Mouse (Mus musculus): ENCODE measurements at regions not wholly inside any gene's neighbourhood (a gene's known extent, or its start where the extent isn't known, plus 50 kb on each side); places are given as distances from the start of the nearest gene placed in this dataset.

- ATAC-seq (ENCODE audit: borderline replicate concordance, extremely low read depth, low FRiP score, low TSS enrichment), result no peak
- H3K4me2 ChIP-seq, result no peak overlapping the region
- no peak overlapping the region for H3K4me3 ChIP-seq
- H3K9ac ChIP-seq, result no peak overlapping the region
- H3K4me1 ChIP-seq, result 0 out of 2 replicates have a peak, but pooled peaks cover 7% of the 10 kb centered on the region
- no peaks in the 10 kb centered on the region for H3K36me3 ChIP-seq
- H3K9me3 ChIP-seq, result no peaks in the 10 kb centered on the region
- H3K27ac ChIP-seq, result no peak overlapping the region
- WGBS, result 81% methylated on average over 7 of the region's 7 CpGs
- no peaks in the 10 kb centered on the region for H3K27me3 ChIP-seq
These were observed 88.7 kb upstream of the Tgfbr2 start for GRCm38 (mm10) chr9:116263833-116264232.

GRCm38 (mm10) chr9:116259569-116259968 lies 84.4 kb upstream of the Tgfbr2 start:
- Histone ChIP-seq H3K36me3 (no peaks in the 10 kb centered on the region), H3K4me2 (no peak overlapping the region), H3K27ac (no peak overlapping the region), H3K27me3 (no peaks in the 10 kb centered on the region), H3K4me3 (no peak overlapping the region), H3K9ac (no peak overlapping the region), H3K4me1 (0 out of 2 replicates have a peak, but pooled peaks cover 7% of the 10 kb centered on the region), H3K9me3 (no peaks in the 10 kb centered on the region)
- 54% methylated on average over 10 of the region's 10 CpGs for WGBS
- ATAC-seq (ENCODE audit: borderline replicate concordance, extremely low read depth, low FRiP score, low TSS enrichment), result no peak

GRCm38 (mm10) chr9:116253546-116253945 lies 78.4 kb upstream of the Tgfbr2 start:
- 53% methylated on average over 15 of the region's 15 CpGs for WGBS
- Histone ChIP-seq H3K4me1 (peaks cover 15% of the 10 kb centered on the region), H3K4me2 (no peak overlapping the region), H3K27ac (peak overlapping the region; percentile 76), H3K9me3 (no peaks in the 10 kb centered on the region), H3K36me3 (no peaks in the 10 kb centered on the region), H3K27me3 (no peaks in the 10 kb centered on the region), H3K4me3 (no peak overlapping the region), H3K9ac (no peak overlapping the region)
- ATAC-seq (ENCODE audit: borderline replicate concordance, extremely low read depth, low FRiP score, low TSS enrichment), result peak; percentile 51

- Histone ChIP-seq H3K4me2 (no peak overlapping the region), H3K9ac (no peak overlapping the region), H3K4me3 (no peak overlapping the region), H3K9me3 (no peaks in the 10 kb centered on the region), H3K27me3 (no peaks in the 10 kb centered on the region), H3K27ac (peak overlapping the region; percentile 76), H3K36me3 (no peaks in the 10 kb centered on the region), H3K4me1 (peaks cover 15% of the 10 kb centered on the region)
- WGBS, result 56% methylated on average over 8 of the region's 8 CpGs
- ATAC-seq (ENCODE audit: borderline replicate concordance, extremely low read depth, low FRiP score, low TSS enrichment), result no peak
These were observed 77.6 kb upstream of the Tgfbr2 start for GRCm38 (mm10) chr9:116252788-116253187.

GRCm38 (mm10) chr9:116249791-116250190 lies 74.6 kb upstream of the Tgfbr2 start:
- peaks cover 19% of the 10 kb centered on the region for H3K4me1 ChIP-seq
- no peaks in the 10 kb centered on the region for H3K27me3 ChIP-seq
- H3K4me2 ChIP-seq, result no peak overlapping the region
- H3K4me3 ChIP-seq, result no peak overlapping the region
- no peak overlapping the region for H3K9ac ChIP-seq
- H3K27ac ChIP-seq, result no peak overlapping the region
- 64% methylated on average over 2 of the region's 2 CpGs for WGBS
- H3K9me3 ChIP-seq, result no peaks in the 10 kb centered on the region
- no peak; the same call in 1 of the 2 replicates for ATAC-seq (ENCODE audit: borderline replicate concordance, extremely low read depth, low FRiP score, low TSS enrichment)
- H3K36me3 ChIP-seq, result no peaks in the 10 kb centered on the region

- H3K4me3 ChIP-seq, result no peak overlapping the region
- H3K27ac ChIP-seq, result no peak overlapping the region
- H3K9me3 ChIP-seq, result no peaks in the 10 kb centered on the region
- H3K27me3 ChIP-seq, result no peaks in the 10 kb centered on the region
- peaks cover 22% of the 10 kb centered on the region for H3K4me1 ChIP-seq
- no peak overlapping the region for H3K9ac ChIP-seq
- 46% methylated on average over 5 of the region's 5 CpGs for WGBS
- no peak overlapping the region for H3K4me2 ChIP-seq
- no peaks in the 10 kb centered on the region for H3K36me3 ChIP-seq
- ATAC-seq (ENCODE audit: borderline replicate concordance, extremely low read depth, low FRiP score, low TSS enrichment), result 0 out of 2 replicates have a peak, but pooled peaks have one; percentile 29
These were observed 70.0 kb upstream of the Tgfbr2 start for GRCm38 (mm10) chr9:116245136-116245535.

- Histone ChIP-seq H3K4me3 (no peak overlapping the region), H3K27ac (no peak overlapping the region), H3K4me1 (peaks cover 22% of the 10 kb centered on the region), H3K9ac (no peak overlapping the region), H3K9me3 (no peaks in the 10 kb centered on the region), H3K27me3 (no peaks in the 10 kb centered on the region), H3K36me3 (no peaks in the 10 kb centered on the region), H3K4me2 (no peak overlapping the region)
- 85% methylated on average over 1 of the region's 1 CpGs for WGBS
- ATAC-seq (ENCODE audit: borderline replicate concordance, extremely low read depth, low FRiP score, low TSS enrichment), result no peak
These were observed 69.4 kb upstream of the Tgfbr2 start for GRCm38 (mm10) chr9:116244619-116244899.

GRCm38 (mm10) chr9:116243775-116244618 lies 68.8 kb upstream of the Tgfbr2 start:
- H3K27me3 ChIP-seq, result no peaks in the 10 kb centered on the region
- no peak overlapping the region for H3K9ac ChIP-seq
- no peak overlapping the region for H3K27ac ChIP-seq
- H3K4me2 ChIP-seq, result no peak overlapping the region
- no peak overlapping the region for H3K4me3 ChIP-seq
- peaks cover 22% of the 10 kb centered on the region for H3K4me1 ChIP-seq
- WGBS, result 83% methylated on average over 8 of the region's 8 CpGs
- no peaks in the 10 kb centered on the region for H3K9me3 ChIP-seq
- no peaks in the 10 kb centered on the region for H3K36me3 ChIP-seq
- ATAC-seq (ENCODE audit: borderline replicate concordance, extremely low read depth, low FRiP score, low TSS enrichment), result no peak

- H3K4me2 ChIP-seq, result no peak overlapping the region
- no peaks in the 10 kb centered on the region for H3K36me3 ChIP-seq
- H3K4me3 ChIP-seq, result no peak overlapping the region
- peaks cover 22% of the 10 kb centered on the region for H3K4me1 ChIP-seq
- peak overlapping the region; percentile 76 for H3K27ac ChIP-seq
- H3K27me3 ChIP-seq, result no peaks in the 10 kb centered on the region
- no peaks in the 10 kb centered on the region for H3K9me3 ChIP-seq
- H3K9ac ChIP-seq, result no peak overlapping the region
- whole genome bisulfite sequencing, result 69% methylated on average over 5 of the region's 5 CpGs
- peak; percentile 55 for ATAC-seq (ENCODE audit: borderline replicate concordance, extremely low read depth, low FRiP score, low TSS enrichment)
These were observed 66.9 kb upstream of the Tgfbr2 start for GRCm38 (mm10) chr9:116241933-116242526.

GRCm38 (mm10) chr9:116241290-116241689 lies 66.1 kb upstream of the Tgfbr2 start:
- peak; percentile 27; the same call in 1 of the 2 replicates for ATAC-seq (ENCODE audit: borderline replicate concordance, extremely low read depth, low FRiP score, low TSS enrichment)
- H3K4me3 ChIP-seq, result no peak overlapping the region; the same call in 1 of the 2 replicates
- no peaks in the 10 kb centered on the region for H3K9me3 ChIP-seq
- no peak overlapping the region for H3K9ac ChIP-seq
- peak overlapping the region; percentile 76 for H3K27ac ChIP-seq
- no peaks in the 10 kb centered on the region for H3K36me3 ChIP-seq
- 24% methylated on average over 10 of the region's 10 CpGs for WGBS
- peak overlapping the region; percentile 21 for H3K4me2 ChIP-seq
- peaks cover 22% of the 10 kb centered on the region for H3K4me1 ChIP-seq
- no peaks in the 10 kb centered on the region for H3K27me3 ChIP-seq

- H3K27ac ChIP-seq, result no peak overlapping the region
- no peak overlapping the region for H3K4me3 ChIP-seq
- no peak overlapping the region for H3K4me2 ChIP-seq
- no peak for ATAC-seq (ENCODE audit: borderline replicate concordance, extremely low read depth, low FRiP score, low TSS enrichment)
- no peak overlapping the region for H3K9ac ChIP-seq
- no peaks in the 10 kb centered on the region for H3K36me3 ChIP-seq
- no peaks in the 10 kb centered on the region for H3K9me3 ChIP-seq
- peaks cover 27% of the 10 kb centered on the region for H3K4me1 ChIP-seq
- H3K27me3 ChIP-seq, result no peaks in the 10 kb centered on the region
These were observed 61.7 kb upstream of the Tgfbr2 start for GRCm38 (mm10) chr9:116236836-116237235.

GRCm38 (mm10) chr9:116234170-116234569 lies 59.0 kb upstream of the Tgfbr2 start:
- Histone ChIP-seq H3K27me3 (no peaks in the 10 kb centered on the region), H3K9ac (no peak overlapping the region), H3K36me3 (no peaks in the 10 kb centered on the region), H3K4me1 (peaks cover 37% of the 10 kb centered on the region), H3K27ac (peak overlapping the region; percentile 69), H3K4me2 (no peak overlapping the region), H3K4me3 (no peak overlapping the region), H3K9me3 (no peaks in the 10 kb centered on the region)
- peak; percentile 56; the same call in 1 of the 2 replicates for ATAC-seq (ENCODE audit: borderline replicate concordance, extremely low read depth, low FRiP score, low TSS enrichment)
- WGBS, result 52% methylated on average over 7 of the region's 7 CpGs
